Mouse (Mus musculus) cerebellum, postnatal 25 days (tissue): ENCODE measurements at regions not wholly inside any gene's neighbourhood (a gene's known extent, or its start where the extent isn't known, plus 50 kb on each side); places are given as distances from the start of the nearest gene placed in this dataset.

Experiments used
- DNase-seq, 2 experiments: peaks; one replicate each; pipeline ENCODE4 v3.0.0; 2021; ENCODE audit warnings: mixed read lengths in 2 of 2

GRCm38 (mm10) chr10:9291456-9292146, 383.4 kb downstream of the Samd5 start:
- no peak for DNase-seq

GRCm38 (mm10) chr10:9272940-9273339, 387.1 kb upstream of the Sash1 start:
- no peak for DNase-seq

DNA sequence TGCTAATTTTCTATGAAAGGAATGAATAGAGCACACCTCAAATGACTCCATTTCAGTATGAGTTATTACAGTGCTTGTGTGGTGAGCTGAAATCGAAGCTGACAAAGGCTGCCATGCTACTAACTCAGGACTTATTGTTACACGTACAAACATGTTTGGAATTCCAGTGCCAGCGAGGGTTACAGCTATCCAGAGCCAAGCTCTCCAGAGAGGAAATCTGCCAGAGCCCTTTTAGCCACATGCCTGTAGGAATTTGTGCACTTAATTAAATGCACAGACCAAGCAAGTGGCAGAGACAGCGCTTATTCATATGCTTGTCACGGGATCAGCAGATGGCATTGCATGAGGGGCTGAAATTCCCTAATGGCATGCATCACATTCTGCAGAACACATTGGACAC, 386.4 kb upstream of the Sash1 start:
- peak in 1 of 2 experiments; percentile 6 for DNase-seq

DNA sequence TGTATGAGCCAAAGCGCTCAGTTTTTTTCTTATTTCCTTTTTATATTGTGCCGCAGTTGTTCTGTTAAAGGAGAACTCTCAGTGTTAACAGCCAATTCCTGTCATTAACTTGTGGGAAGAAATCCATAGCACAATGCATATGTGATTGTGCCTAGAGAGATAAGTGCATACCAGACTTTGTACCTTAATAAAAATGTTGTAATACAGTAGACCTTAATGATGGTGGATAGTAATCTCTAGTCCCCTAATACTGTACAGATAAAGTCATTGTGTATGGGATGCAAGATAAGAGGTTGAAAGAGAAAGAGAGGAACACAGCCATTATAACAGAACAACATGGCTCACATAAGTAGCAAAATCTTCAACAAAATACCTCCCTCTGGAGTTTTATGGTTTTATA, 379.7 kb upstream of the Sash1 start:
- no peak for DNase-seq

- no peak for DNase-seq
Observed at GRCm38 (mm10) chr10:9264309-9265000, 378.6 kb upstream of the Sash1 start.

GRCm38 (mm10) chr10:9258705-9259104, 372.8 kb upstream of the Sash1 start:
- no peak for DNase-seq

DNA sequence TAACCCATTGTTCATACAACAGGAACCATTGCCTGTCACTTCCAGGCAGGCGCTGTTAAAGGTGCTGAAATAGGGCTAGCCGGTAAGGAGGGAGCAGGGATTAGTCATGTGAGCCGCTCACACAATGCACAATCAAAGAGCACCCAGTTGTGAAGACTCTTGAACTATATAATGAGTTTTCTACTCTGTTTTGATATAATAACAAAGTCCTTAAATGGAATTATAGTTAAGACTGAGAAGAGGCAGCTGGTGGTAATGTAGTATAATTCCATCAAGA, 367.0 kb upstream of the Sash1 start:
- no peak for DNase-seq

DNA sequence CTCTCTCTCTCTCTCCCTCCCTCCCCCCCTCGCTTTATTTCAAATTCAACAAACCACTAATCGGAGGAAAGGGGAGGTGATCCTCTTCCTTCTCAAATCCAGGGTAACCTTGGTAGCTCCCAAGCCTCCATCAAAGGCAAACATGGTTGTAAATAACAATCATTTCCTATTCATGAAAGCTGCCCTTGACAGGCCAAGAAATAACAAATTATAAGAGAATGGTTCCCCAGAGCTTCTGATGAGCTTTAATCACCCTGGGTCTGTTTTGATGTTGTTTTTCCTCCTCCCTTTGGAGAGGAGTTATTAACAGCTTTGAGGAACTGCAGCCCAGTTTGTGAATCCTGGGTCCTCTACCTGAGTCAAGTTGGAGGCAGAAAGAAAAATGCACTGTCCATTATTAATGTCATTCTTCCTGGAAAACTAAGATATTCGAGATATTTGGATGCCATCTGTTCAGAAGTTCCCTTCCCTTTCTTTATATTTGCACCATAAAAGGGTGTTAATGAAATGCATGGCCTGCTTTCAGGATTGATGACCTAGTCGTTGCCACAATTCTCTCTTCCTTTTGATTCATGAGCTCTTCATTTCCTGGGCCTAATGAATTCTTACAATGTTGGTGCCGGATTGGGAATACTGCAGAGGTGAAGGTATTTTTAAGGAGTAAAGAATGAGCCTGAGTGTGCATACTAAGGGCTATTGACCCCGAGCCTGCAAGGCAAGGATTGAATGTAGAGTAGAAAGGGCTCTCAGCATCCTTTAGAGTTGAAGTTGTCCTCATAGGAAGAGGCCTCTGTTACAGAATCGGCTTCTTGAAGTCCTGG, 366.5 kb upstream of the Sash1 start:
- DNase-seq: no peak

DNA sequence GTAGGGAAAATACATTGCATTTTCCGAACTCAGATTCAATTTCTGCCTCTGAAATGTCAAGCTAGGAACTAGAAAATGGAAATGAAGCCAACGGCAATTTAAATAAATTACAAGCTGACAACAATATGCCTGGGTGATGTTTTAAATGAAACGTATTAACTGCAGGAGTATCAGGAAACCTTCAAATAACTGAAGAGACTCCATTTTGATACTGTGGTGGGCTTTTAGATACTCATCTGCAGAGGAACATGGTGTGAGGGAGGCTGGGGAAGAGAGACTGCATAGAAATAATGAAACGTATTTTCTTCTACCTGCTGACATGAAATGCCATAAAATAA, 357.4 kb upstream of the Sash1 start:
- DNase-seq: no peak

- DNase-seq: no peak
Observed at GRCm38 (mm10) chr10:9242596-9243280, 356.9 kb upstream of the Sash1 start.

DNA sequence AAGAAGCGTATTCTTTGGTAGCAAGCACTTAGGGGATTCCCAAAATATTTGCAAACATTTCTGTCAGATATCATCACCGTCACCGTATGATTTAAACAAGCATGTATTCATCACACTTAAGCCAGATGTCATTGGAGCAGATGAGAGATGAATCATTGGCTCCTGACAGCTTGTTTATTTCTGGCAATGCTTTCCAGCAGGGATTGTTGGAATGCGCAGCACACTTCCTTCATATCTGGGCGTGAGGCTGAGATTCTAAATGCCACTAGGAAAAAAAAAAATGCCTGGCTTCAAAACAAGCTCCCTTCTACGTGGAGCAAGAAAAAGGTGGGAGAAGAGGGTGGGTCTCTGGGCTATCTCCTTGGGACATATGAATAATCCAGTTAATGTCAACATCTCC, 354.1 kb upstream of the Sash1 start:
- no peak for DNase-seq

DNA sequence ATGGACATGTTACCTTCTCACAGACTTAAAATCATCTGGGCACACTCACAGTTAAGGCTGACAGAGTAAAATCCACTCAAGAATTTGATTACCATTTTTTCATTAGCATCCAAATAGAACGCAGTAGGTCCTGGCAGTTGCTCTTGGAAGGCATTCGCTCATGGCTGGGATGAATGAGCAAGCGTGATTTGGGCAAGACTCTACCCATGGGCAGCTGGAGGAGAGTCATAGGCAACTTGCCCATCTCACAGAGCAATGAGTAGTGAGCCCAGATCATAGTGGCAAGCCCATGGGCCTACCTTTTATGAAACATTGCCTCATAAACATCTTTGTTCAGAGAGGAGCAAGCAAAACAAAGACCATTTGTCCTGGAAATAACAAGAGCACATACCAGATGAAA, 345.9 kb upstream of the Sash1 start:
- peak in 1 of 2 experiments; percentile 25 for DNase-seq

GRCm38 (mm10) chr10:9229116-9229515, 343.2 kb upstream of the Sash1 start:
- no peak for DNase-seq

DNA sequence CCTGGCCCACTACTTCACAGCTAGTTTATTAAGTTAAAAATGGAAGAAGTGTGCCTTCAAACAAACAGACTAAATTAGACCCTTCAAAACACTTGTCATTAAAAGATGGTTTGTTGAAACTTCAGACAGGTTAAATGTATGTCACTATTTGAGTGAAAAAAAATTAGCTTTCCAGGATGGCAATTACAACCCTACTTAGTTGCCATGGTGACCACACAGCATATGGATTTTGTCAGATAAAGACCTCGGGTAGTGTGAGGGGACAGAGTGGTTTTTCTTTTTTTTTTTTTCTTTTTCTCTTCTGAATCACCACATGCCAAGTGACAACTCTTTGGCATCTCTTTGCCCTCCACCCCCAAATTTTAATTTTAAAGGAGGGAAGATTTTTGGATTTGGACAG, 341.5 kb upstream of the Sash1 start:
- no peak for DNase-seq

DNA sequence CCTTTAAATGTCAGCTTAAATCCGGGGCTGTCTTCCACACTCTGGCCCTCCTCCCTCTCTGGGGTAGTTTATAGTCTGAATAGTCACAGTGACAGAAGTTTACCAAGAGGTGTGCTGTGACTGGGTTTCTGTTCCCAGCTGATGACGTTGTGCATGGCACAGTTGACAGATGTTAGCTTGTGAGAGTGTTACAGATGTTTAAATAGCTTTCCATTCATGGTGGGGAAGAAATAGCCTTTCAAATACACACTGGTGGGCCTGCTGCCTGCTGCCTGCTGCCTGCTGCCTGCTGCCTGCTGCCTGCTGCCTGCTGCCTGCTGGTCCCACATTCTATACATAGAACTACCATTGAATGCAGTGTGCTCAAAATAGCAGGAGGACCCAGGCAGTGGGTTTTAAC, 324.8 kb upstream of the Sash1 start:
- no peak for DNase-seq

DNA sequence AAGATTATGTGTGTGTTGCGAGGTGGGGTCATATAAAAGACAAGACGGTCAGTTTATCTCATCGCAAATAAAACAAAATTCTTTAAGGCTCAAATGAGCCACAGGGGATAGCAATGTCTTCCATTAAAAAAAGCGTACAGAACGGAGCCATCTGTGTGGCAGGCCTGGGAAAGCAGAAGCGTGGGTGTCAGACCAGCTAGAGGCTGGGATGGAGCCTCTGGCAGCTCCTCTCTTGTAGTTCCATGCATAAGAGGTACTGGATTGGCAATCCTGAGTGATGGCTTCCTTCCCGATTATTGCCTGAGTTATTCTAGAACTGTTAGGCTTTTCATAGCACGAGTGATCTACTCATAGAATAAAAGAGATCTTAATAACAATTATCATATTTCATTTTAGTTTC, 318.2 kb upstream of the Sash1 start:
- peak; percentile 50 to 66 for DNase-seq

DNA sequence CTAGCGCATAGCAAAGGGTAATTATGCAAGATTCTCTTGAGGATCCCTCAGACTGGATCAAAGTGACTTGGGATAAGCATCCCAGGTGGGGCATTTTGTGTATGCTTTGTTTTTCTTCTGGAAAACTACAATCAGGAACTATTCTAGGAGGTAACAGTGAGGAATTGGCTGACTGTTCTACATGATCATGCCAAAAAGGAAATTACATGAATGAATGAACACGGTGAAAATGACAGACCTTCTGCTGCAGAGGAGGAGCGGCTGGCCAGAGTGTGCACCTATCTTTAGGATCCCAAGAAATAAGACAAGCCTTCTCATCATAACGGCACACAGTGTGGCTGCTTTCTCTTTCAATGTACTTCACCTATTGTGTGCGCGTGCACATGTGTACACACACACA, 317.5 kb upstream of the Sash1 start:
- peak; percentile 24 to 34 for DNase-seq

DNA sequence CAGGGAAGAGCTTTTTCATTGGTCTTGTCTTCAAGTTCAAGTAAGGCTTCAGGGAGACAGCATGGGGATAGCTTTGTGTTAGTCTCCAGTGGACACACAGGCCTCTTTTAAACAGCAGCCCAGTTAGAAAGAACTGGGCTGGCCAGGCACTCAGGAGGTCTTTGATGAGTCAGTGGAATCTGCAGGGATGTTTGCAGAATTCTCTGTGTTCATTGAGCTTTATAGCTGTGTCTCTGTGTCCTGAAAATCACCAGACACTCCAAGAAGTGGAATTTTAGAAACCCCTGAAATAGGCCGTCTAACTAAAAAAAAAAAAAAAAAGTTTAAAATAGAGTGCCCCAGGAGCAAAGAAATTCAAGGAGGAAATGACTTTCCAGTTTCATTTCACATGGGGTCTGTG, 317.1 kb upstream of the Sash1 start:
- peak in 1 of 2 experiments; percentile 5 for DNase-seq

DNA sequence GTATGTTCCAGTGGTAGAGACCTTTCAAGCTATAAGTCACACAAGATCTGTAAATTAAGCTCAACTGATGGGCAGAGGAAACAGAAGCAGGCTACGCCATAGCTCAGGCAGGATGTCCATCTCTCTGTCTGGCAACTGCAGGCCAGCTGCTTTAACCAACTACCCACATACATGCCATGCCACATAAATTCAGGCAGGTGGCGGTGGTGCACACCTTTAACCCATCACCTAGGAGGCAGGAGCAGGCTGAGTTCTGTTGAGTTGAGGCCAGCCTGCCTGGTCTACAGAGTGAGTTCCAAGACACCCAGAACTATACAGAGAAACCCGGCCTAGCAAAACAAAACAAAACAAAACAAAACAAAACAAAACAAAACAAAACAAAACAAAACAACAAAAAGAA, 289.1 kb upstream of the Sash1 start:
- peak in 1 of 2 experiments; percentile 5 for DNase-seq

- DNase-seq: no peak
Observed at GRCm38 (mm10) chr10:9173509-9173908, 287.6 kb upstream of the Sash1 start.

GRCm38 (mm10) chr10:9168725-9169124, 282.9 kb upstream of the Sash1 start:
- DNase-seq: no peak

- DNase-seq: peak in 1 of 2 experiments; percentile 5
Observed at GRCm38 (mm10) chr10:9166017-9166416, 280.1 kb upstream of the Sash1 start.

- no peak for DNase-seq
Observed at GRCm38 (mm10) chr10:9165598-9165997, 279.7 kb upstream of the Sash1 start.

DNA sequence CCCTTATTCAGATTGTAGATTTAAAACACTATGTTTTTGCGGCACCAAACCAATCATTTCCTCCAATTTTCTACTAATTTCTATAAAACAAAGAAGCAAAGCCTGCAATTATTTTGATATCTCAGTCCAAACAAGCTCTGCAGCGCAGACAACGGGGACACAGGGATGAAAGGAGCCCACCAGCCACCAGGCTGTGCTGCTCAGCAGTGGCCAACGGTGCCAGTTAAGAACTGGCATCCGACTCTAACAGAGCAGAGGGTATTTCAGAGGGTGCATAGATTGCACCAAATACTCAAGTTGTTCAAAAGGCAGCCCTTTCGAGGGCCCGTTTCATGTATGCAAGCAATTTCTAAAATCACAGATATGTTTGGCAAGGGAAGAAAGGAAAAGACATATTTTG, 278.5 kb upstream of the Sash1 start:
- no peak for DNase-seq
